In the genomic region with DNA sequence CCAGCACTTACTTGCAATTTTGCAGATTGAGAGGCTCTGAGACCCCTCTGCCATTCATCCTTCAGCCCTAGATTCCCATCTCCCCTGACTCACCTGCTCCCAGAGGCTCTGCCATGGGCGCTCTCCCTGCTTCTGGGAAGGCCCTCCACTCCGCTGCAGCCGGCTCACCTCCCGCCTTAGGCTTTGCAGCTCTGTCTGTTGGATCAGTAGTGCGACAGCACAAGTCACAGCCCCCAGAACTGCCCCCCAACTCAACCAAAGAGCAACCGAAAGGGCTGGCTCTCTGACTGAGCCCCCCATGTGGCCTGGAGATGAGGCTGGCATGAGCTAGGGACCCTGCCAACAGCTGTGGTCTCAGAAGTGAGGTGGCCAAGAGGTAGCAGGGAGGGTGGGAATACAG, we compare ENCODE assay signal across 9 mouse cellular contexts. TPM values are rescaled to one million over a fixed set of nuclear protein-coding genes. Genes with fewer than 3 reads are reported as not detected.
DNase-seq lines count a peak whose midpoint lies in the region; ATAC-seq lines count a peak whose summit lies in the region.
"Had no signal": no experiment of that assay in that cellular context is flagged by ENCODE, and none has a peak within 500 bp of the region (broad histone marks: within the 10 kb centered on the region; RNA-seq: fewer than 3 reads in every experiment).

No protein-coding gene starts in this region.

- no peaks in the 10 kb centered on the region for H3K9me3 ChIP-seq in heart, embryonic 16.5 days (replicated peaks; ENCODE audit: control insufficient read depth, low read length)
- H3K9me3 ChIP-seq in heart, embryonic 10.5 days, result no peaks in the 10 kb centered on the region
- no peaks in the 10 kb centered on the region for H3K9me3 ChIP-seq in lung, embryonic 16.5 days (ENCODE audit: control insufficient read depth, low read length)
- no peaks in the 10 kb centered on the region for H3K9me3 ChIP-seq in limb, embryonic 13.5 days

- H3K27me3 ChIP-seq in heart, embryonic 16.5 days (ENCODE audit: control insufficient read depth, insufficient read depth, low read length), result no peaks in the 10 kb centered on the region
- H3K27me3 ChIP-seq in heart, embryonic 10.5 days (ENCODE audit: insufficient read depth, poor library complexity, severe bottlenecking), result peaks cover 23% of the 10 kb centered on the region
- no peaks in the 10 kb centered on the region for H3K27me3 ChIP-seq in lung, embryonic 16.5 days (ENCODE audit: control insufficient read depth, insufficient read depth, low read depth, low read length)
- H3K27me3 ChIP-seq in limb, embryonic 13.5 days, result no peaks in the 10 kb centered on the region

- peak; percentile 58 for DNase-seq in cerebellum, adult 11-12 months
- DNase-seq in cerebellum, postnatal 4 days (ENCODE audit: low spot score in 2 of 2), result no peak
- DNase-seq in heart, embryonic 10.5 days (ENCODE audit: low spot score), result no peak
- DNase-seq in lung, postnatal 4 days, result no peak
- no peak for DNase-seq in urinary bladder, postnatal 36 days (ENCODE audit: low spot score in 2 of 2)

- peak overlapping the region; percentile 86 for H3K27ac ChIP-seq in heart, embryonic 16.5 days (ENCODE audit: low read length)
- H3K27ac ChIP-seq in heart, embryonic 10.5 days, result no peak overlapping the region
- H3K27ac ChIP-seq in lung, embryonic 16.5 days (ENCODE audit: low read length), result peak overlapping the region; percentile 95
- H3K27ac ChIP-seq in limb, embryonic 13.5 days, result no peak overlapping the region

- H3K36me3 ChIP-seq in heart, embryonic 16.5 days (ENCODE audit: control insufficient read depth, insufficient read depth), result no peaks in the 10 kb centered on the region
- H3K36me3 ChIP-seq in heart, embryonic 10.5 days, result peaks cover 7% of the 10 kb centered on the region
- no peaks in the 10 kb centered on the region for H3K36me3 ChIP-seq in lung, embryonic 16.5 days (ENCODE audit: control insufficient read depth, insufficient read depth, low read length)
- H3K36me3 ChIP-seq in limb, embryonic 13.5 days, result peaks cover 6% of the 10 kb centered on the region

- no peak for ATAC-seq in heart, embryonic 16.5 days (replicated peaks; ENCODE audit: extremely low read depth, insufficient read depth, low FRiP score)
- ATAC-seq in lung, embryonic 16.5 days (ENCODE audit: low read depth), result no peak
- ATAC-seq in limb, embryonic 13.5 days (ENCODE audit: low FRiP score, low read depth), result no peak

- peaks cover 27% of the 10 kb centered on the region for H3K4me1 ChIP-seq in heart, embryonic 16.5 days (ENCODE audit: control insufficient read depth, insufficient read depth, low read length)
- H3K4me1 ChIP-seq in heart, embryonic 10.5 days, result peaks cover 33% of the 10 kb centered on the region
- peaks cover 45% of the 10 kb centered on the region for H3K4me1 ChIP-seq in lung, embryonic 16.5 days (replicated peaks; ENCODE audit: control insufficient read depth, insufficient read depth, low read length)
- H3K4me1 ChIP-seq in limb, embryonic 13.5 days, result peaks cover 53% of the 10 kb centered on the region

- H3K4me3 ChIP-seq in heart, embryonic 16.5 days (ENCODE audit: low read length), result no peak overlapping the region
- no peak overlapping the region for H3K4me3 ChIP-seq in heart, embryonic 10.5 days
- no peak overlapping the region for H3K4me3 ChIP-seq in lung, embryonic 16.5 days (ENCODE audit: low read length)
- H3K4me3 ChIP-seq in limb, embryonic 13.5 days, result no peak overlapping the region

- H3K9ac ChIP-seq in heart, embryonic 16.5 days (ENCODE audit: low read length), result 0 out of 2 replicates have a peak overlapping the region, but pooled peaks have one; percentile 32
- peak overlapping the region; percentile 50 for H3K9ac ChIP-seq in lung, embryonic 16.5 days (ENCODE audit: low read length)
- peak overlapping the region; percentile 13; the same call in 1 of the 2 replicates for H3K9ac ChIP-seq in limb, embryonic 13.5 days

- no peak overlapping the region for H3K4me2 ChIP-seq in heart, embryonic 16.5 days (ENCODE audit: low read depth, low read length)
- H3K4me2 ChIP-seq in lung, embryonic 16.5 days (ENCODE audit: low read depth, low read length), result no peak overlapping the region
- no peak overlapping the region for H3K4me2 ChIP-seq in limb, embryonic 13.5 days (replicated peaks)

- WGBS in heart, embryonic 16.5 days, result 86% methylated on average over 6 of the region's 6 CpGs
- WGBS in heart, embryonic 10.5 days, result 70% methylated on average over 6 of the region's 6 CpGs
- WGBS in lung, embryonic 16.5 days, result 90% methylated on average over 6 of the region's 6 CpGs
- WGBS in limb, embryonic 13.5 days, result 85% methylated on average over 6 of the region's 6 CpGs

RNA-seq across cellular contexts. Expression of a gene that starts 0.6 kb away (rescaled TPM):
- 0.45 and 0.85 TPM in 2 replicates for polyA plus RNA-seq in heart, embryonic 16.5 days (2015; fragmentation: Nextera tagmentation; extraction: Ambion mirVana)
- 0.25 TPM in 1 of 2 replicates, not detected in the other for polyA plus RNA-seq in heart, embryonic 10.5 days (2016; fragmentation: Nextera tagmentation; extraction: Ambion mirVana)
- 0.89 and 1.2 TPM in 2 replicates for polyA plus RNA-seq in lung, embryonic 16.5 days (2015; fragmentation: Nextera tagmentation; extraction: Ambion mirVana)
- 0.33 TPM in 1 of 2 replicates, not detected in the other for polyA plus RNA-seq in limb, embryonic 13.5 days (2015; fragmentation: Nextera tagmentation; extraction: Ambion mirVana)
- polyA plus RNA-seq: stomach, embryonic 14.5 days had no signal

RNA-seq across cellular contexts. Expression of a gene that starts 3.1 kb away (rescaled TPM):
- 55.8 and 58.0 TPM in 2 replicates for polyA plus RNA-seq in heart, embryonic 16.5 days (2015; fragmentation: Nextera tagmentation; extraction: Ambion mirVana)
- polyA plus RNA-seq in heart, embryonic 10.5 days (2016; fragmentation: Nextera tagmentation; extraction: Ambion mirVana), result 95.3 and 108 TPM in 2 replicates
- polyA plus RNA-seq in lung, embryonic 16.5 days (2015; fragmentation: Nextera tagmentation; extraction: Ambion mirVana), result 69.3 and 70.6 TPM in 2 replicates
- 123 and 125 TPM in 2 replicates for polyA plus RNA-seq in limb, embryonic 13.5 days (2015; fragmentation: Nextera tagmentation; extraction: Ambion mirVana)

RNA-seq across cellular contexts. Expression of a gene that starts 10.7 kb away (rescaled TPM):
- 5.9 and 7.8 TPM in 2 replicates for polyA plus RNA-seq in heart, embryonic 16.5 days (2015; fragmentation: Nextera tagmentation; extraction: Ambion mirVana)
- polyA plus RNA-seq in heart, embryonic 10.5 days (2016; fragmentation: Nextera tagmentation; extraction: Ambion mirVana), result 3.0 and 4.7 TPM in 2 replicates
- polyA plus RNA-seq in lung, embryonic 16.5 days (2015; fragmentation: Nextera tagmentation; extraction: Ambion mirVana), result 10.6 and 12.8 TPM in 2 replicates
- 5.9 and 8.0 TPM in 2 replicates for polyA plus RNA-seq in limb, embryonic 13.5 days (2015; fragmentation: Nextera tagmentation; extraction: Ambion mirVana)

RNA-seq across cellular contexts. Expression of a gene that starts 11.0 kb away (rescaled TPM):
- 3.1 and 3.5 TPM in 2 replicates for polyA plus RNA-seq in heart, embryonic 16.5 days (2015; fragmentation: Nextera tagmentation; extraction: Ambion mirVana)
- polyA plus RNA-seq in heart, embryonic 10.5 days (2016; fragmentation: Nextera tagmentation; extraction: Ambion mirVana), result 1.8 and 2.2 TPM in 2 replicates
- 5.0 and 5.4 TPM in 2 replicates for polyA plus RNA-seq in lung, embryonic 16.5 days (2015; fragmentation: Nextera tagmentation; extraction: Ambion mirVana)
- 3.7 and 4.4 TPM in 2 replicates for polyA plus RNA-seq in limb, embryonic 13.5 days (2015; fragmentation: Nextera tagmentation; extraction: Ambion mirVana)

RNA-seq across cellular contexts. Expression of a gene that starts 12.7 kb away (rescaled TPM):
- polyA plus RNA-seq in heart, embryonic 16.5 days (2015; fragmentation: Nextera tagmentation; extraction: Ambion mirVana), result 337 and 346 TPM in 2 replicates
- 481 and 586 TPM in 2 replicates for polyA plus RNA-seq in heart, embryonic 10.5 days (2016; fragmentation: Nextera tagmentation; extraction: Ambion mirVana)
- 539 and 624 TPM in 2 replicates for polyA plus RNA-seq in lung, embryonic 16.5 days (2015; fragmentation: Nextera tagmentation; extraction: Ambion mirVana)
- 560 and 570 TPM in 2 replicates for polyA plus RNA-seq in limb, embryonic 13.5 days (2015; fragmentation: Nextera tagmentation; extraction: Ambion mirVana)

Comparison
In these comparisons a context has a peak if more than half of its experiments do, and no peak if none do; other contexts are left out.
1. H3K27ac ChIP-seq: peak in heart, embryonic 16.5 days (single experiment) and lung, embryonic 16.5 days (single experiment); none in heart, embryonic 10.5 days (single experiment) and limb, embryonic 13.5 days (single experiment).
2. Peak in every context shown above with its lines, with median percentiles within 50 percentile points of each other: H3K9ac ChIP-seq.